Mouse (Mus musculus) forebrain, embryonic 14.5 days (tissue): Measurements from ENCODE around the gene Rcsd1. TPM values are rescaled to one million over a fixed set of nuclear protein-coding genes. Genes with fewer than 3 reads are reported as not detected.

ENCODE experiments used
- ATAC-seq: fragments of 200-750 bp; cut with Nextera tagmentation; 2 replicates; pipeline ENCODE4 v1.8.0; 2017; ENCODE audit warnings: mild to moderate bottlenecking, moderate library complexity
- DNase-seq: peaks from one replicate; pipeline ENCODE4 v3.0.0-alpha.2; 2015; ENCODE audit warnings: low spot score
- H3K27ac ChIP-seq: fragments of 300-500 bp; sonication (generic); 2 replicates; pipeline ENCODE4 v1.5.1; 2014; ENCODE audit warnings: low read depth, mild to moderate bottlenecking, control low read depth, low read length, moderate library complexity
- H3K27me3 ChIP-seq: fragments of 300-500 bp; sonication (generic); replicated peaks from 2 replicates; pipeline ENCODE4 v1.6.1; 2014; ENCODE audit warnings: low read length, control low read depth, mixed read lengths; ENCODE audit not compliant: control insufficient read depth, insufficient read depth
- H3K36me3 ChIP-seq: fragments of 300-500 bp; sonication (generic); 2 replicates; pipeline ENCODE4 v1.6.1; 2014; ENCODE audit warnings: low read length, control low read depth; ENCODE audit not compliant: control insufficient read depth, insufficient read depth
- H3K4me1 ChIP-seq: fragments of 300-500 bp; sonication (generic); 2 replicates; pipeline ENCODE4 v1.6.1; 2014; ENCODE audit warnings: antibody characterized with exemption, low read length, control low read depth; ENCODE audit not compliant: control insufficient read depth, insufficient read depth
- H3K4me2 ChIP-seq: fragments of 300-500 bp; sonication (generic); 2 replicates; pipeline ENCODE4 v1.6.1; 2014; ENCODE audit warnings: mild to moderate bottlenecking, control low read depth, low read length
- H3K4me3 ChIP-seq: fragments of 300-500 bp; sonication (generic); 2 replicates; pipeline ENCODE4 v1.5.1; 2014; ENCODE audit warnings: low read depth, low read length, control low read depth
- H3K9ac ChIP-seq: fragments of 300-500 bp; sonication (generic); 2 replicates; pipeline ENCODE4 v1.6.1; 2014; ENCODE audit warnings: mild to moderate bottlenecking, low read length, control low read depth, moderate library complexity
- H3K9me3 ChIP-seq: fragments of 300-500 bp; sonication (generic); replicated peaks from 2 replicates; pipeline ENCODE4 v1.6.1; 2016; ENCODE audit warnings: low read length, control low read depth, mixed read lengths; ENCODE audit not compliant: control insufficient read depth
- WGBS: fragments of 180-500 bp; shearing (Covaris S2); extraction: QIAGEN DNeasy Blood & Tissue Kit; methylation state at CpG from one replicate; pipeline ENCODE4 v1.1.7; 2014; 5-methylcytosine and 5-hydroxymethylcytosine counted together
- polyA plus RNA-seq: library from polyadenylated mRNA; unstranded; fragments of >200 nt; fragmentation: Nextera tagmentation; extraction: Ambion mirVana; gene quantifications from 2 replicates; pipeline ENCODE4 v1.2.1, GENCODE M21; 2014

Rcsd1 gene
- polyA plus RNA-seq, 1 experiment from 2014 or later, result 3.3 TPM

GRCm38 (mm10) chr1:165700933-165701518 lies 8.5 kb downstream of the Rcsd1 start:
- Histone ChIP-seq H3K4me2 (no peak overlapping the region), H3K4me1 (no peaks in the 10 kb centered on the region), H3K36me3 (no peaks in the 10 kb centered on the region), H3K9me3 (no peaks in the 10 kb centered on the region), H3K9ac (no peak overlapping the region), H3K4me3 (no peak overlapping the region), H3K27me3 (no peaks in the 10 kb centered on the region), H3K27ac (no peak overlapping the region)
- DNase-seq (no peak), ATAC-seq (no peak)
- 89% methylated on average over 6 of the region's 6 CpGs for WGBS

GRCm38 (mm10) chr1:165700376-165700815 lies 9.2 kb downstream of the Rcsd1 start:
- no peaks in the 10 kb centered on the region for H3K4me1 ChIP-seq
- ATAC-seq, result no peak

GRCm38 (mm10) chr1:165697701-165698100 lies 11.9 kb downstream of the Rcsd1 start:
- DNase-seq (no peak), ATAC-seq (no peak)
- H3K9me3 ChIP-seq, result no peaks in the 10 kb centered on the region
- no peak overlapping the region for H3K27ac ChIP-seq
- WGBS, result 86% methylated on average over 8 of the region's 8 CpGs
- H3K4me2 ChIP-seq, result no peak overlapping the region
- no peaks in the 10 kb centered on the region for H3K36me3 ChIP-seq
- no peaks in the 10 kb centered on the region for H3K27me3 ChIP-seq
- no peak overlapping the region for H3K9ac ChIP-seq
- no peak overlapping the region for H3K4me3 ChIP-seq
- no peaks in the 10 kb centered on the region for H3K4me1 ChIP-seq

More at GRCm38 (mm10) chr1:165700376-165700815, 9.2 kb downstream of the Rcsd1 start:
- Histone ChIP-seq H3K27me3 (no peaks in the 10 kb centered on the region), H3K4me3 (no peak overlapping the region), H3K9ac (no peak overlapping the region), H3K27ac (no peak overlapping the region), H3K36me3 (no peaks in the 10 kb centered on the region), H3K4me2 (no peak overlapping the region), H3K9me3 (no peaks in the 10 kb centered on the region)
- no peak for DNase-seq
- WGBS, result 63% methylated on average over 7 of the region's 7 CpGs

- ATAC-seq (no peak), DNase-seq (no peak)
- no peaks in the 10 kb centered on the region for H3K4me1 ChIP-seq
- H3K36me3 ChIP-seq, result no peaks in the 10 kb centered on the region
- H3K4me3 ChIP-seq, result no peak overlapping the region
- no peak overlapping the region for H3K27ac ChIP-seq
- no peak overlapping the region for H3K4me2 ChIP-seq
- 86% methylated on average over 7 of the region's 7 CpGs for WGBS
- no peaks in the 10 kb centered on the region for H3K27me3 ChIP-seq
- no peak overlapping the region for H3K9ac ChIP-seq
- H3K9me3 ChIP-seq, result no peaks in the 10 kb centered on the region
Measured at GRCm38 (mm10) chr1:165696870-165697269, 12.7 kb downstream of the Rcsd1 start.

GRCm38 (mm10) chr1:165696040-165696439 lies 13.5 kb downstream of the Rcsd1 start:
- no peak overlapping the region for H3K9ac ChIP-seq
- no peaks in the 10 kb centered on the region for H3K27me3 ChIP-seq
- H3K27ac ChIP-seq, result no peak overlapping the region
- no peaks in the 10 kb centered on the region for H3K4me1 ChIP-seq
- no peak overlapping the region for H3K4me2 ChIP-seq
- H3K4me3 ChIP-seq, result no peak overlapping the region
- H3K36me3 ChIP-seq, result no peaks in the 10 kb centered on the region
- ATAC-seq (no peak), DNase-seq (no peak)
- H3K9me3 ChIP-seq, result no peaks in the 10 kb centered on the region
- WGBS, result 90% methylated on average over 5 of the region's 5 CpGs

GRCm38 (mm10) chr1:165695392-165696014 lies 14.1 kb downstream of the Rcsd1 start:
- Histone ChIP-seq H3K27ac (no peak overlapping the region), H3K36me3 (no peaks in the 10 kb centered on the region), H3K4me1 (no peaks in the 10 kb centered on the region), H3K9me3 (no peaks in the 10 kb centered on the region), H3K9ac (no peak overlapping the region), H3K4me2 (no peak overlapping the region), H3K27me3 (no peaks in the 10 kb centered on the region), H3K4me3 (no peak overlapping the region)
- DNase-seq (no peak), ATAC-seq (no peak)

GRCm38 (mm10) chr1:165693856-165694255 lies 15.7 kb downstream of the Rcsd1 start:
- 77% methylated on average over 7 of the region's 7 CpGs for WGBS
- no peak overlapping the region for H3K4me2 ChIP-seq
- H3K9ac ChIP-seq, result no peak overlapping the region
- no peak for ATAC-seq
- H3K27me3 ChIP-seq, result no peaks in the 10 kb centered on the region
- H3K4me1 ChIP-seq, result no peaks in the 10 kb centered on the region
- H3K27ac ChIP-seq, result no peak overlapping the region
- no peaks in the 10 kb centered on the region for H3K36me3 ChIP-seq
- H3K4me3 ChIP-seq, result no peak overlapping the region
- no peak for DNase-seq
- no peaks in the 10 kb centered on the region for H3K9me3 ChIP-seq

- WGBS, result 34% methylated on average over 3 of the region's 3 CpGs
Measured at GRCm38 (mm10) chr1:165691516-165691915, 18.0 kb downstream of the Rcsd1 start.

GRCm38 (mm10) chr1:165689845-165690244 lies 19.7 kb downstream of the Rcsd1 start:
- Histone ChIP-seq H3K4me1 (no peaks in the 10 kb centered on the region), H3K9ac (no peak overlapping the region), H3K9me3 (no peaks in the 10 kb centered on the region), H3K27me3 (no peaks in the 10 kb centered on the region), H3K4me3 (no peak overlapping the region), H3K36me3 (no peaks in the 10 kb centered on the region), H3K4me2 (no peak overlapping the region), H3K27ac (no peak overlapping the region)
- DNase-seq (no peak), ATAC-seq (no peak)
- 90% methylated on average over 5 of the region's 5 CpGs for WGBS

More at GRCm38 (mm10) chr1:165691516-165691915, 18.0 kb downstream of the Rcsd1 start:
- Histone ChIP-seq H3K4me2 (no peak overlapping the region), H3K27me3 (no peaks in the 10 kb centered on the region), H3K36me3 (no peaks in the 10 kb centered on the region), H3K4me3 (no peak overlapping the region), H3K9ac (no peak overlapping the region), H3K9me3 (no peaks in the 10 kb centered on the region), H3K27ac (no peak overlapping the region), H3K4me1 (no peaks in the 10 kb centered on the region)
- ATAC-seq, result no peak
- no peak for DNase-seq
